Mouse (Mus musculus) bone marrow macrophage, adult 2 months (primary cell): ENCODE data around the gene Etl4. TPM values are rescaled to one million over a fixed set of nuclear protein-coding genes. Genes with fewer than 3 reads are reported as not detected.

ENCODE experiments used
- H3K27ac ChIP-seq: 2 replicates; pipeline ENCODE4 v1.5.1; 2012; ENCODE audit warnings: low read depth, low read length; ENCODE audit not compliant: insufficient read depth
- H3K4me1 ChIP-seq: 2 replicates; pipeline ENCODE4 v1.6.1; 2012; ENCODE audit warnings: low read length; ENCODE audit not compliant: control insufficient read depth, insufficient read depth
- H3K4me3 ChIP-seq: 2 replicates; pipeline ENCODE4 v1.5.1; 2012; ENCODE audit warnings: mild to moderate bottlenecking, low read length, moderate library complexity; ENCODE audit not compliant: insufficient read depth
- CTCF ChIP-seq: IDR thresholded peaks from 2 replicates; pipeline ENCODE4 v1.5.1; 2012; ENCODE audit warnings: low read depth, mild to moderate bottlenecking, low read length, moderate library complexity
- POLR2A ChIP-seq: IDR thresholded peaks from 2 replicates; pipeline ENCODE4 v1.6.1; 2012; ENCODE audit warnings: mild to moderate bottlenecking, low read depth, low read length, borderline replicate concordance
- polyA plus RNA-seq: library from polyadenylated mRNA; stranded (reverse); fragments of >200 nt; gene quantifications from 2 replicates; pipeline ENCODE4 v1.2.4, GENCODE M21; 2012; ENCODE audit not compliant: missing spikeins, insufficient read depth, insufficient read length

Gene Etl4
- polyA plus RNA-seq, 1 experiment = 7.3 TPM

GRCm38 (mm10) chr2:20549996-20550395, 640.4 kb downstream of the Etl4 start:
- no peak for TF ChIP-seq POLR2A
- TF ChIP-seq CTCF = no peak
- no peak overlapping the region for H3K27ac ChIP-seq
- no peak overlapping the region for H3K4me3 ChIP-seq
- H3K4me1 ChIP-seq = no peaks in the 10 kb centered on the region

- no peak overlapping the region for H3K27ac ChIP-seq
- TF ChIP-seq POLR2A (no peak), CTCF (no peak)
- H3K4me3 ChIP-seq = no peak overlapping the region
- no peaks in the 10 kb centered on the region for H3K4me1 ChIP-seq
Measured at GRCm38 (mm10) chr2:20555706-20556105, 646.1 kb downstream of the Etl4 start.

- Histone ChIP-seq H3K27ac (no peak overlapping the region), H3K4me1 (no peaks in the 10 kb centered on the region)
- TF ChIP-seq CTCF = no peak
- TF ChIP-seq POLR2A = no peak
Measured at GRCm38 (mm10) chr2:20559083-20559482, 649.5 kb downstream of the Etl4 start.

GRCm38 (mm10) chr2:20559723-20560122, 650.1 kb downstream of the Etl4 start:
- no peak overlapping the region for H3K27ac ChIP-seq
- H3K4me1 ChIP-seq = no peaks in the 10 kb centered on the region
- TF ChIP-seq POLR2A = no peak
- TF ChIP-seq CTCF = no peak
- no peak overlapping the region for H3K4me3 ChIP-seq

More at GRCm38 (mm10) chr2:20559083-20559482, 649.5 kb downstream of the Etl4 start:
- H3K4me3 ChIP-seq = no peak overlapping the region

GRCm38 (mm10) chr2:20560581-20560980, 651.0 kb downstream of the Etl4 start:
- no peak overlapping the region for H3K27ac ChIP-seq
- no peak overlapping the region for H3K4me3 ChIP-seq
- TF ChIP-seq POLR2A = no peak
- TF ChIP-seq CTCF = no peak
- no peaks in the 10 kb centered on the region for H3K4me1 ChIP-seq

- Histone ChIP-seq H3K4me1 (no peaks in the 10 kb centered on the region), H3K4me3 (no peak overlapping the region), H3K27ac (no peak overlapping the region)
- TF ChIP-seq CTCF (no peak), POLR2A (no peak)
Measured at GRCm38 (mm10) chr2:20563036-20563435, 653.5 kb downstream of the Etl4 start.

- no peak for TF ChIP-seq POLR2A
- no peak for TF ChIP-seq CTCF
- Histone ChIP-seq H3K4me3 (no peak overlapping the region), H3K27ac (no peak overlapping the region), H3K4me1 (no peaks in the 10 kb centered on the region)
Measured at GRCm38 (mm10) chr2:20568456-20568855, 658.9 kb downstream of the Etl4 start.

- no peak overlapping the region for H3K4me3 ChIP-seq
- H3K4me1 ChIP-seq = no peaks in the 10 kb centered on the region
- no peak overlapping the region for H3K27ac ChIP-seq
- no peak for TF ChIP-seq CTCF
- TF ChIP-seq POLR2A = no peak
Measured at GRCm38 (mm10) chr2:20571940-20572339, 662.4 kb downstream of the Etl4 start.

- TF ChIP-seq POLR2A (no peak), CTCF (no peak)
- Histone ChIP-seq H3K4me1 (no peaks in the 10 kb centered on the region), H3K27ac (no peak overlapping the region), H3K4me3 (no peak overlapping the region)
Measured at GRCm38 (mm10) chr2:20580331-20580730, 670.8 kb downstream of the Etl4 start.

GRCm38 (mm10) chr2:20583032-20583431, 673.5 kb downstream of the Etl4 start:
- Histone ChIP-seq H3K27ac (no peak overlapping the region), H3K4me1 (no peaks in the 10 kb centered on the region), H3K4me3 (no peak overlapping the region)
- no peak for TF ChIP-seq CTCF
- TF ChIP-seq POLR2A = no peak

- TF ChIP-seq CTCF = no peak
- no peak for TF ChIP-seq POLR2A
- no peak overlapping the region for H3K27ac ChIP-seq
- H3K4me1 ChIP-seq = no peaks in the 10 kb centered on the region
- H3K4me3 ChIP-seq = no peak overlapping the region
Measured at GRCm38 (mm10) chr2:20583562-20584153, 674.1 kb downstream of the Etl4 start.
